Mouse (Mus musculus) E14TG2a.4 (cell line): ENCODE measurements around the gene Haus4.

Experiments
- CTCF ChIP-seq: conservative IDR thresholded peaks from 2 replicates; pipeline ENCODE4 v1.5.1; 2014; ENCODE audit warnings: low read length
- NANOG ChIP-seq: IDR thresholded peaks from 2 replicates; pipeline ENCODE4 v1.6.1; 2014; ENCODE audit warnings: borderline replicate concordance, low read length, mixed read lengths
- POU5F1 ChIP-seq: IDR thresholded peaks from 2 replicates; pipeline ENCODE4 v1.6.1; 2014; ENCODE audit warnings: low read length, borderline replicate concordance

DNA sequence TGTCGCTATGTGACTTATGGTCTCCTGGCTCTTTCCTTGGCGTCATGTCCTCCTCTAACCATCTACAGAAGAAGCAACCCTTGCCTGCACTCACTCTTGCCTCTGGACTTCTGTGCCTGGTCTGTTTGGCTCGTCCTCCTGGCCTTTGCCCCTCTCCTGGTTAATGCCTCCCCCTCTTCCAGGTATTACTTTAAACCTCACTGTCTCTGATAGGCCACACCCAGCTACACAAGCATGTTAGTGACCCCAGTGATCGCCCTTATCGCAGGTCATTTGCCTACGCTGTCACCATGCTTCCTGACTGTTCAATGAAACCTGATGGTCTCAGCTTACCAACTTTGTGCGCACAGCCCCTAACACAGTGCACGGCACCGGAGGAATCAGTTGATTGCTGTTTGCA is 28.1 kb upstream of the Haus4 start:
- no peak for TF ChIP-seq CTCF
- no peak for TF ChIP-seq NANOG
- no peak for TF ChIP-seq POU5F1
